Mouse (Mus musculus) lung, embryonic 16.5 days (tissue): Measurements from ENCODE around the gene 1700037C18Rik. TPM values are rescaled to one million over a fixed set of nuclear protein-coding genes. Genes with fewer than 3 reads are reported as not detected.
A peak's percentile ranks its signal among the peaks of the same experiment; 100 is the strongest.

ENCODE experiments used
- ATAC-seq: fragments of 200-750 bp; cut with Nextera tagmentation; 2 replicates; pipeline ENCODE4 v1.8.0; 2017; ENCODE audit warnings: low read depth, mild to moderate bottlenecking, moderate library complexity
- H3K27ac ChIP-seq: fragments of 300-500 bp; sonication (generic); 2 replicates; pipeline ENCODE4 v1.5.1; 2014; ENCODE audit warnings: mild to moderate bottlenecking, control low read depth, low read length
- H3K27me3 ChIP-seq: fragments of 300-500 bp; sonication (generic); 2 replicates; pipeline ENCODE4 v1.6.1; 2014; ENCODE audit warnings: low read depth, low read length, mixed read lengths; ENCODE audit not compliant: control insufficient read depth, insufficient read depth
- H3K36me3 ChIP-seq: fragments of 300-500 bp; sonication (generic); 2 replicates; pipeline ENCODE4 v1.6.1; 2014; ENCODE audit warnings: low read length; ENCODE audit not compliant: control insufficient read depth, insufficient read depth
- H3K4me1 ChIP-seq: fragments of 300-500 bp; sonication (generic); replicated peaks from 2 replicates; pipeline ENCODE4 v1.6.1; 2014; ENCODE audit warnings: low read length, mixed read lengths; ENCODE audit not compliant: control insufficient read depth, insufficient read depth
- H3K4me2 ChIP-seq: fragments of 300-500 bp; sonication (generic); 2 replicates; pipeline ENCODE4 v1.6.1; 2014; ENCODE audit warnings: low read depth, low read length, control low read depth
- H3K4me3 ChIP-seq: fragments of 300-500 bp; sonication (generic); 2 replicates; pipeline ENCODE4 v1.5.1; 2014; ENCODE audit warnings: mild to moderate bottlenecking, low read length, control low read depth
- H3K9ac ChIP-seq: fragments of 300-500 bp; sonication (generic); 2 replicates; pipeline ENCODE4 v1.6.1; 2014; ENCODE audit warnings: low read length, control low read depth
- H3K9me3 ChIP-seq: fragments of 300-500 bp; sonication (generic); 2 replicates; pipeline ENCODE4 v1.6.1; 2016; ENCODE audit warnings: low read length; ENCODE audit not compliant: control insufficient read depth
- WGBS: fragments of 180-500 bp; shearing (Covaris S2); extraction: QIAGEN DNeasy Blood & Tissue Kit; methylation state at CpG from one replicate; pipeline ENCODE4 v1.1.7; 2014; 5-methylcytosine and 5-hydroxymethylcytosine counted together
- polyA plus RNA-seq: library from polyadenylated mRNA; unstranded; fragments of >200 nt; fragmentation: Nextera tagmentation; extraction: Ambion mirVana; gene quantifications from 2 replicates; pipeline ENCODE4 v1.2.1, GENCODE M21; 2015

Gene 1700037C18Rik
- polyA plus RNA-seq = 9.4 and 11.1 TPM in 2 replicates

DNA sequence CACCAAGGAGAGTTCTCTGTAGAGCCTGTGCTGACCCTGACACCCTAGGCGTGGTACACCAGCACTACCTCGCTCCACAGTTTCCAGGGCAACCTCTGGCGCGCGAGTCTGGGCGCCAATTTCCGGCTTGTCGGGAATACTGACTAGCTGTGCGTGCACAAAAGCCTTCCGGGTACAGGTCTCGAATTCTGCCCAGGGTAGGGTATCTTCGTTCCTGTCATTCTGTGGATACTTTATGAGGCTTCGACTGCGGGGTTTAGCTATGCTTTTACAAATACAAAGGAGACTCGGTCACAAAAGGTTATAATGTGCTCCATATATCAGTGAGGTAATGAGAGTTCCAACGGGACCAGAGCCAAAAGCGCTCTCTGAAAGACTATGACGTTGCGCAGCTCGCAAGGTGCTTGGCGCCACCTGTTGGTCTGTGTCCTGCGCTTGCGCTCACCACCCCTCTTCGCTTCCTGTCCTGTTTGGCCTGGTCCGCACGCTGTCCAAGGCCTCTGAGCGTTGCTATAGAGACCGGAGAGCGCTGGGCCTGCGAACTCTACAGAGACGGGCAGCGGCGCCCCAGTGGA, at the start of gene 1700037C18Rik, which contains the start of gene Cluap1:
Gene 1700037C18Rik (minus strand): TSS at position 153 of the 575 bp plus-strand sequence.
Gene Cluap1 (plus strand): TSS at position 265 of the 575 bp plus-strand sequence.
- no peaks in the 10 kb centered on the region for H3K9me3 ChIP-seq
- peak within 1 kb of the TSS; percentile 72 for H3K4me2 ChIP-seq
- H3K27me3 ChIP-seq = no peaks in the 10 kb centered on the region
- H3K4me1 ChIP-seq = peaks cover 5% of the 10 kb centered on the region
- peak; percentile 99 for ATAC-seq
- H3K4me3 ChIP-seq = peak within 1 kb of the TSS; percentile 78
- H3K9ac ChIP-seq = peak within 1 kb of the TSS; percentile 87
- peak within 1 kb of the TSS; percentile 82 for H3K27ac ChIP-seq
- peaks cover 21% of the 10 kb centered on the region for H3K36me3 ChIP-seq
- WGBS = under 1% methylated on average over 33 of the region's 33 CpGs

GRCm38 (mm10) chr16:3956369-3956768, 47.9 kb upstream of the 1700037C18Rik start:
- H3K4me1 ChIP-seq = no peaks in the 10 kb centered on the region
- H3K4me3 ChIP-seq = no peak overlapping the region
- H3K36me3 ChIP-seq = no peaks in the 10 kb centered on the region
- H3K27ac ChIP-seq = no peak overlapping the region
- no peak for ATAC-seq
- no peaks in the 10 kb centered on the region for H3K9me3 ChIP-seq
- no peaks in the 10 kb centered on the region for H3K27me3 ChIP-seq
- H3K9ac ChIP-seq = no peak overlapping the region
- WGBS = 75% methylated on average over 6 of the region's 6 CpGs
- no peak overlapping the region for H3K4me2 ChIP-seq

DNA sequence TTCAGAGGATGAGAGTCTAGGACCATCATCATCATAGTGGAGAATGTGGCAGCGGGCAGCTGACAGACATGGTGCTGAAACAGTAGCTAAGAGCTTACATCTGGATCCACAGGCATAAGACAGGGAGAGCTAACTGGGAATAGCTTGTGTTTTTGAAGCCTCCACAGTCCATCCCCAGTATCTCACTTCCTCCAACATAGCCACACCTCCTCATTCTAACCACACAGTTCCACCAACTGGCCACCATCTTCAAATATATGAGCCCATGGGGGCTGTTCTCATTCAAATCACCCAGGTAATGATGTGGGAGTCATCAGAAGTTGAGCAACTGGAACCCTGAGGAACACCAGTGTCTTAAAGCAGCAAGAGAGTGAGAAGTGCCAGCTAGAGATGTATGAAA, 42.7 kb upstream of the 1700037C18Rik start:
- H3K36me3 ChIP-seq = no peaks in the 10 kb centered on the region
- WGBS = 81% methylated on average over 1 of the region's 1 CpGs
- no peak overlapping the region for H3K9ac ChIP-seq
- no peaks in the 10 kb centered on the region for H3K27me3 ChIP-seq
- no peak overlapping the region for H3K27ac ChIP-seq
- no peaks in the 10 kb centered on the region for H3K4me1 ChIP-seq
- H3K9me3 ChIP-seq = no peaks in the 10 kb centered on the region
- no peak for ATAC-seq
- no peak overlapping the region for H3K4me2 ChIP-seq
- H3K4me3 ChIP-seq = no peak overlapping the region

DNA sequence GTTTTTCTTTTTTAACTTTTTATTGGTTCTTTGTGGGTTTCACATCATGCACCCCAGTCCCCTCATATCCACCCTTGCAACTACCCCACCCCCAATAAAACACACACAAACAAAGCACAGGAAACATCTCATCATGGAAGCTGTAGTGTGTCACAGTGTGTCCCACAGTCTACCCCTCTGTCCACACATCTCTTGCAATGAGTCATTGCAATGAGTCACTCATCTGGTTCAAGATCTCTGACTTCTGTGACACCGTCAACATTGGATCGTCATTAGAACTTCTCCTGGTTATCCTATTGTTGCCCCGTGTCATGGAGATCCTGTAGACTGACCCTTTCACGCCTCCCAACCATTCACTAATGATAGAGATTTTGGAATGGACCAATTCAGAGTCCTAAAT, 26.2 kb upstream of the 1700037C18Rik start:
- H3K27ac ChIP-seq = no peak overlapping the region
- H3K4me1 ChIP-seq = no peaks in the 10 kb centered on the region
- H3K36me3 ChIP-seq = peaks cover 16% of the 10 kb centered on the region
- H3K4me2 ChIP-seq = no peak overlapping the region
- no peak; the same call in 1 of the 2 replicates for ATAC-seq
- no peak overlapping the region for H3K4me3 ChIP-seq
- no peaks in the 10 kb centered on the region for H3K9me3 ChIP-seq
- H3K27me3 ChIP-seq = no peaks in the 10 kb centered on the region
- WGBS = 86% methylated on average over 4 of the region's 4 CpGs
- no peak overlapping the region for H3K9ac ChIP-seq

- H3K4me1 ChIP-seq = no peaks in the 10 kb centered on the region
- no peaks in the 10 kb centered on the region for H3K27me3 ChIP-seq
- H3K9me3 ChIP-seq = no peaks in the 10 kb centered on the region
- H3K9ac ChIP-seq = no peak overlapping the region
- peak; percentile 76 for ATAC-seq
- no peak overlapping the region for H3K4me3 ChIP-seq
- H3K27ac ChIP-seq = no peak overlapping the region
- H3K4me2 ChIP-seq = no peak overlapping the region
- WGBS = 84% methylated on average over 1 of the region's 1 CpGs
- H3K36me3 ChIP-seq = peaks cover 16% of the 10 kb centered on the region
Measured at GRCm38 (mm10) chr16:3934091-3934490, 25.6 kb upstream of the 1700037C18Rik start.

DNA sequence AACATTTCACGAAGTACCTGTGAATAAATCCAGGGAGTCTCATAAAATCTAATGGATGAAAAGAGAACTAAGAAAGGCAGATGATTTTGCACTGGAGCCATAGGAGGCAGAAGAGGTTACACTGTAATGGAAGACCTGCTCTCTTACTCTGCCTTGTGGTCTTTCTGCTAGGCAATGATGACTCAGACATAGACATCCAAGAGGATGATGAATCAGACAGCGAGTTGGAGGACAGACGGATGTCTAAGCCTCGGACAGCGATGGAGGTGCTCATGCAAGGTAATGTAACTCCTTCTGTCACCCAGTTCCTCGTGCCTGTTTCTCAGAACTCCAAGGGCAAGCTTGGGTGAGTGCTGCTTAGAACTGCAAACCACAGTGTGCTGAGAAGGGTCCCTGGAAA, 25.0 kb upstream of the 1700037C18Rik start:
- H3K9me3 ChIP-seq = no peaks in the 10 kb centered on the region
- H3K27ac ChIP-seq = no peak overlapping the region
- no peak overlapping the region for H3K4me2 ChIP-seq
- H3K36me3 ChIP-seq = peaks cover 14% of the 10 kb centered on the region
- no peak overlapping the region for H3K4me3 ChIP-seq
- no peak for ATAC-seq
- no peaks in the 10 kb centered on the region for H3K27me3 ChIP-seq
- H3K4me1 ChIP-seq = no peaks in the 10 kb centered on the region
- H3K9ac ChIP-seq = no peak overlapping the region
- WGBS = 90% methylated on average over 6 of the region's 6 CpGs

- Histone ChIP-seq H3K27me3 (no peaks in the 10 kb centered on the region), H3K4me1 (no peaks in the 10 kb centered on the region), H3K4me3 (no peak overlapping the region), H3K36me3 (peaks cover 14% of the 10 kb centered on the region), H3K4me2 (no peak overlapping the region), H3K9ac (no peak overlapping the region), H3K9me3 (no peaks in the 10 kb centered on the region), H3K27ac (0 out of 2 replicates have a peak overlapping the region, but pooled peaks have one; percentile 13)
- 78% methylated on average over 7 of the region's 7 CpGs for WGBS
- ATAC-seq = peak; percentile 67
Measured at GRCm38 (mm10) chr16:3929151-3929550, 20.7 kb upstream of the 1700037C18Rik start.

DNA sequence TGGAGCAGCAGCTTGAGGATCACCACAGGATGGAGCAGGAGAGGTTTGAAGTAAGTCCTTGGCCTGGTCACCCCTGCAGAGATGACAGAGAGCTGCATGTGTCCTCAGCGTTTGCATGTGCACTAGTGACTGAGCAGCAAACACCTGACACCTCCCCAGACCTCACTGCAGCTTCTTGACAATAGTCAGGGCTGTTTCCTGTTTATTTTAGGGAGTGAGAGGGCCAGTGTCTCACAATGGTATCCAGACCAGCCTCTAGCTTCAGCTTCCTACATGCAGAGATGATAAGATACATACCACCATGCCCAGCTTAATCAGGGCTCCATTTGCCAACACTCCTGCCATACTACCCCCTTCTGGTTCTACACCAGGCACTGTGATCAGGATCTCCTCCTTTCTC, 20.1 kb upstream of the 1700037C18Rik start:
- H3K4me3 ChIP-seq = no peak overlapping the region
- H3K9ac ChIP-seq = no peak overlapping the region
- no peak overlapping the region for H3K27ac ChIP-seq
- H3K4me1 ChIP-seq = no peaks in the 10 kb centered on the region
- no peak overlapping the region for H3K4me2 ChIP-seq
- WGBS = 39% methylated on average over 1 of the region's 1 CpGs
- peaks cover 17% of the 10 kb centered on the region for H3K36me3 ChIP-seq
- H3K9me3 ChIP-seq = no peaks in the 10 kb centered on the region
- ATAC-seq = peak; percentile 53
- no peaks in the 10 kb centered on the region for H3K27me3 ChIP-seq

- Histone ChIP-seq H3K4me3 (no peak overlapping the region), H3K4me2 (no peak overlapping the region), H3K36me3 (peaks cover 19% of the 10 kb centered on the region), H3K4me1 (no peaks in the 10 kb centered on the region), H3K9me3 (no peaks in the 10 kb centered on the region), H3K27ac (peak overlapping the region; percentile 67), H3K27me3 (no peaks in the 10 kb centered on the region), H3K9ac (no peak overlapping the region)
- peak; percentile 82 for ATAC-seq
- 55% methylated on average over 4 of the region's 4 CpGs for WGBS
Measured at GRCm38 (mm10) chr16:3923966-3924365, 15.5 kb upstream of the 1700037C18Rik start.
